Mouse (Mus musculus): ENCODE results near the gene Ttc37. TPM values are rescaled to one million over a fixed set of nuclear protein-coding genes. Genes with fewer than 3 reads are reported as not detected.

Gene Ttc37
- polyA plus RNA-seq (2015; fragmentation: Nextera tagmentation; extraction: Ambion mirVana), result 3.4 and 3.5 TPM in 2 replicates

GRCm38 (mm10) chr13:76098493-76099303, at the start of gene Ttc37, which contains the start of gene Arsk:
Ttc37 (plus strand) TSS chr13:76098734.
Arsk (minus strand) TSS chr13:76098660.
- Histone ChIP-seq H3K27me3 (ENCODE audit: insufficient read depth, low read length) (no peaks in the 10 kb centered on the region), H3K4me1 (ENCODE audit: insufficient read depth) (peaks cover 3% of the 10 kb centered on the region; the same call in 1 of the 2 replicates), H3K4me2 (ENCODE audit: low read depth, low read length) (peak within 1 kb of the TSS; percentile 81), H3K4me3 (ENCODE audit: low read depth, low read length) (peak within 1 kb of the TSS; percentile 73), H3K36me3 (replicated peaks; ENCODE audit: insufficient read depth, low read length) (0 out of 2 replicates have a peak, but pooled peaks cover 2% of the 10 kb centered on the region), H3K27ac (ENCODE audit: low read depth) (peak within 1 kb of the TSS; percentile 88), H3K9ac (replicated peaks) (peak within 1 kb of the TSS; percentile 62), H3K9me3 (ENCODE audit: low read length) (no peaks in the 10 kb centered on the region)
- WGBS (ENCODE audit: insufficient replicate concordance), result under 1% methylated on average over 34 of the region's 34 CpGs
- DNase-seq, result peak; percentile 93
- peak; percentile 96 for ATAC-seq
- TF ChIP-seq EP300 (IDR thresholded peaks at IDR 0.05; ENCODE audit: low read depth) (no peak), CTCF (IDR thresholded peaks at IDR 0.05; ENCODE audit: low read depth) (no peak)

GRCm38 (mm10) chr13:76055391-76056232, 42.9 kb upstream of the Ttc37 start:
- TF ChIP-seq EP300 (IDR thresholded peaks at IDR 0.05; ENCODE audit: low read depth) (no peak), CTCF (IDR thresholded peaks at IDR 0.05; ENCODE audit: low read depth) (no peak)
- Histone ChIP-seq H3K9ac (replicated peaks) (peak overlapping the region; percentile 12), H3K4me3 (ENCODE audit: low read depth, low read length) (peak overlapping the region; percentile 51), H3K27me3 (ENCODE audit: insufficient read depth, low read length) (peaks cover 19% of the 10 kb centered on the region), H3K27ac (ENCODE audit: low read depth) (no peak overlapping the region), H3K36me3 (replicated peaks; ENCODE audit: insufficient read depth, low read length) (no peaks in the 10 kb centered on the region), H3K9me3 (ENCODE audit: low read length) (0 out of 2 replicates have a peak, but pooled peaks cover 2% of the 10 kb centered on the region), H3K4me2 (ENCODE audit: low read depth, low read length) (peak overlapping the region; percentile 90), H3K4me1 (ENCODE audit: insufficient read depth) (peaks cover 16% of the 10 kb centered on the region)
- 2% methylated on average over 57 of the region's 59 CpGs for WGBS (ENCODE audit: insufficient replicate concordance)
- DNase-seq (peak; percentile 67), ATAC-seq (peak; percentile 71)

GRCm38 (mm10) chr13:76056261-76056724, 42.2 kb upstream of the Ttc37 start:
- no peak for TF ChIP-seq EP300 (IDR thresholded peaks at IDR 0.05; ENCODE audit: low read depth)
- peak; percentile 76 for TF ChIP-seq CTCF (IDR thresholded peaks at IDR 0.05; ENCODE audit: low read depth)
- peak overlapping the region; percentile 12 for H3K9ac ChIP-seq (replicated peaks)
- H3K27ac ChIP-seq (ENCODE audit: low read depth), result no peak overlapping the region
- H3K9me3 ChIP-seq (ENCODE audit: low read length), result 0 out of 2 replicates have a peak, but pooled peaks cover 2% of the 10 kb centered on the region
- H3K36me3 ChIP-seq (replicated peaks; ENCODE audit: insufficient read depth, low read length), result no peaks in the 10 kb centered on the region
- peaks cover 19% of the 10 kb centered on the region for H3K27me3 ChIP-seq (ENCODE audit: insufficient read depth, low read length)
- peak overlapping the region; percentile 90 for H3K4me2 ChIP-seq (ENCODE audit: low read depth, low read length)
- H3K4me3 ChIP-seq (ENCODE audit: low read depth, low read length), result peak overlapping the region; percentile 51
- under 1% methylated on average over 27 of the region's 34 CpGs for WGBS (ENCODE audit: insufficient replicate concordance)
- ATAC-seq (peak; percentile 88), DNase-seq (peak; percentile 81)
- peaks cover 16% of the 10 kb centered on the region for H3K4me1 ChIP-seq (ENCODE audit: insufficient read depth)

- peak within 1 kb of the TSS; percentile 51 for H3K4me3 ChIP-seq (ENCODE audit: low read depth, low read length)
- H3K4me1 ChIP-seq (ENCODE audit: insufficient read depth), result peaks cover 16% of the 10 kb centered on the region
- ATAC-seq, result 0 out of 2 replicates have a peak, but pooled peaks have one; percentile 5
- WGBS (ENCODE audit: insufficient replicate concordance), result 32% methylated on average over 10 of the region's 10 CpGs
- H3K27ac ChIP-seq (ENCODE audit: low read depth), result no peak within 1 kb of the TSS
- DNase-seq, result no peak
- H3K4me2 ChIP-seq (ENCODE audit: low read depth, low read length), result peak within 1 kb of the TSS; percentile 90
- H3K9ac ChIP-seq (replicated peaks), result peak within 1 kb of the TSS; percentile 12
- TF ChIP-seq CTCF (IDR thresholded peaks at IDR 0.05; ENCODE audit: low read depth) (no peak), EP300 (IDR thresholded peaks at IDR 0.05; ENCODE audit: low read depth) (no peak)
- H3K9me3 ChIP-seq (ENCODE audit: low read length), result 0 out of 2 replicates have a peak, but pooled peaks cover 2% of the 10 kb centered on the region
- H3K36me3 ChIP-seq (replicated peaks; ENCODE audit: insufficient read depth, low read length), result no peaks in the 10 kb centered on the region
- peaks cover 19% of the 10 kb centered on the region for H3K27me3 ChIP-seq (ENCODE audit: insufficient read depth, low read length)
Measured at GRCm38 (mm10) chr13:76056896-76057266, 41.7 kb upstream of the Ttc37 start, which contains the start of gene Gpr150. Gpr150 (minus strand) TSS chr13:76056996.

- Histone ChIP-seq H3K4me1 (ENCODE audit: insufficient read depth) (peaks cover 16% of the 10 kb centered on the region), H3K27ac (ENCODE audit: low read depth) (no peak overlapping the region), H3K36me3 (replicated peaks; ENCODE audit: insufficient read depth, low read length) (no peaks in the 10 kb centered on the region; the same call in 1 of the 2 replicates), H3K4me3 (ENCODE audit: low read depth, low read length) (no peak overlapping the region), H3K27me3 (ENCODE audit: insufficient read depth, low read length) (peaks cover 19% of the 10 kb centered on the region), H3K9ac (replicated peaks) (no peak overlapping the region), H3K9me3 (ENCODE audit: low read length) (0 out of 2 replicates have a peak, but pooled peaks cover 2% of the 10 kb centered on the region), H3K4me2 (ENCODE audit: low read depth, low read length) (peak overlapping the region; percentile 90)
- TF ChIP-seq CTCF (IDR thresholded peaks at IDR 0.05; ENCODE audit: low read depth) (no peak), EP300 (IDR thresholded peaks at IDR 0.05; ENCODE audit: low read depth) (no peak)
- ATAC-seq (no peak), DNase-seq (no peak)
- 64% methylated on average over 10 of the region's 10 CpGs for WGBS (ENCODE audit: insufficient replicate concordance)
Measured at GRCm38 (mm10) chr13:76057267-76058069, 41.1 kb upstream of the Ttc37 start.

Data from liver, postnatal 0 days (tissue).